Mouse (Mus musculus) lung, embryonic 15.5 days (tissue): ENCODE results near the gene Stn1. TPM values are rescaled to one million over a fixed set of nuclear protein-coding genes. Genes with fewer than 3 reads are reported as not detected.

Experiments used
- ATAC-seq: fragments of 200-750 bp; cut with Nextera tagmentation; 2 replicates; pipeline ENCODE4 v1.8.0; 2017; ENCODE audit warnings: moderate number of reproducible peaks, borderline replicate concordance; ENCODE audit not compliant: low FRiP score, low TSS enrichment; ENCODE audit errors: extremely low read depth
- H3K27ac ChIP-seq: fragments of 300-500 bp; sonication (generic); 2 replicates; pipeline ENCODE4 v1.5.1; 2015; ENCODE audit warnings: moderate library complexity, mild to moderate bottlenecking, inconsistent platforms
- H3K27me3 ChIP-seq: fragments of 300-500 bp; sonication (generic); 2 replicates; pipeline ENCODE4 v1.6.1; 2015; ENCODE audit warnings: inconsistent platforms
- H3K36me3 ChIP-seq: fragments of 300-500 bp; sonication (generic); 2 replicates; pipeline ENCODE4 v1.6.1; 2015; ENCODE audit warnings: inconsistent platforms
- H3K4me1 ChIP-seq: fragments of 300-500 bp; sonication (generic); 2 replicates; pipeline ENCODE4 v1.6.1; 2015; ENCODE audit warnings: inconsistent platforms
- H3K4me2 ChIP-seq: fragments of 300-500 bp; sonication (generic); 2 replicates; pipeline ENCODE4 v1.6.1; 2015; ENCODE audit warnings: inconsistent platforms, mild to moderate bottlenecking, moderate library complexity
- H3K4me3 ChIP-seq: fragments of 300-500 bp; sonication (generic); 2 replicates; pipeline ENCODE4 v1.5.1; 2015; ENCODE audit warnings: mild to moderate bottlenecking, inconsistent platforms
- H3K9ac ChIP-seq: fragments of 300-500 bp; sonication (generic); 2 replicates; pipeline ENCODE4 v1.6.1; 2015; ENCODE audit warnings: inconsistent platforms
- H3K9me3 ChIP-seq: fragments of 300-500 bp; sonication (generic); 2 replicates; pipeline ENCODE4 v1.6.1; 2016; ENCODE audit warnings: inconsistent platforms
- WGBS: fragments of 180-500 bp; shearing (Covaris S2); methylation state at CpG from one replicate; pipeline ENCODE4 v1.1.7; 2015; 5-methylcytosine and 5-hydroxymethylcytosine counted together
- polyA plus RNA-seq: library from polyadenylated mRNA; unstranded; fragments of >200 nt; fragmentation: Nextera tagmentation; extraction: Ambion mirVana; gene quantifications from 2 replicates; pipeline ENCODE4 v1.2.1, GENCODE M21; 2015

Stn1 gene
- polyA plus RNA-seq, 1 experiment from 2014 or later, result 55.9 TPM

DNA sequence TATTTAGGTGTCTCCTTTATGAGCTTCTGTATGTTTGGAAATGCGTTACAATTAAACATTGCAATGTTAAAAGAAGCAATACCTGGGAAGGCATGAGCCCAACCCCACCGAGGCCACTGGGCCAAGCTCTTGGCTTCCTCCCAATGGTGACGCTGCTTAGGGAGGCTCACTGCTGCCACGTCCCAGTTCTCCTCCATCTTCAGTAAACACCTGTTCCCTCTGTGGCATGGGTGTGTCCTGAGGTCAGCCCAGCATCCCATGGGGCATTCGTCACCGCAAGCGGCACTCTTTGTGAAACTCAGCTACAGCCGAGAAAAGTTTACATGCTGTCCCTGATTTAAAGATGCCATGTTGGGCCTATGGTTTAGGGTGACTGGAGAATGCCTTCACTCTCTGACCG lies 49.7 kb downstream of the Stn1 start:
- Histone ChIP-seq H3K4me2 (no peak overlapping the region), H3K9ac (no peak overlapping the region), H3K4me3 (no peak overlapping the region), H3K4me1 (peaks cover 7% of the 10 kb centered on the region; the same call in 1 of the 2 replicates), H3K27ac (no peak overlapping the region), H3K27me3 (no peaks in the 10 kb centered on the region), H3K36me3 (no peaks in the 10 kb centered on the region), H3K9me3 (no peaks in the 10 kb centered on the region)
- no peak for ATAC-seq
- 79% methylated on average over 9 of the region's 9 CpGs for WGBS

- 24% methylated on average over 9 of the region's 9 CpGs for WGBS
- ATAC-seq, result peak; percentile 67; the same call in 1 of the 2 replicates
- no peak overlapping the region for H3K4me3 ChIP-seq
- H3K9ac ChIP-seq, result no peak overlapping the region
- H3K9me3 ChIP-seq, result no peaks in the 10 kb centered on the region
- no peak overlapping the region for H3K27ac ChIP-seq
- H3K4me1 ChIP-seq, result peaks cover 7% of the 10 kb centered on the region; the same call in 1 of the 2 replicates
- no peaks in the 10 kb centered on the region for H3K27me3 ChIP-seq
- H3K36me3 ChIP-seq, result no peaks in the 10 kb centered on the region
- H3K4me2 ChIP-seq, result peak overlapping the region; percentile 14
These were observed 51.2 kb downstream of the Stn1 start for GRCm38 (mm10) chr19:47485997-47486566.

GRCm38 (mm10) chr19:47484110-47484509 lies 53.2 kb downstream of the Stn1 start:
- no peaks in the 10 kb centered on the region for H3K9me3 ChIP-seq
- no peak overlapping the region for H3K9ac ChIP-seq
- WGBS, result 77% methylated on average over 3 of the region's 3 CpGs
- no peak overlapping the region for H3K4me3 ChIP-seq
- H3K4me1 ChIP-seq, result peaks cover 7% of the 10 kb centered on the region; the same call in 1 of the 2 replicates
- no peaks in the 10 kb centered on the region for H3K27me3 ChIP-seq
- no peak overlapping the region for H3K27ac ChIP-seq
- no peak overlapping the region for H3K4me2 ChIP-seq
- H3K36me3 ChIP-seq, result no peaks in the 10 kb centered on the region
- no peak for ATAC-seq

DNA sequence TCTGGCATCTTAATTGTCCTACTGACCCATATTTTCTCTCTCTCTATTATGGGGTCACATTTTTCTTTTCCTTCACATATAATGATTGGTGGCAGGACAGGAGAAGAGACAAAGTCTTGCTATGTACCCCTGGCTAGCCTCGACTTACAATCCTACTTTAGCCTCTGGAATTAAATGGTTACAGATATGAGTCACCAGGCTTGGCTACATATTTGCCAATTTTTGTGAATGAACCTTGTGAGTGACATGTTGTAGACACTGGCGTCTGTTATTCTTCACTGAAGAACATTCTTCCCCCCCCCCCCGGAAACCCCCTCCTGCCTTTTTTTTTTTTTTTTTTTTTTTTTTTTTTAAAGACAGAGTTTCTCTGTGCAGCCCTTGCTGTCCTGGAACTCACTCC lies 54.0 kb downstream of the Stn1 start:
- H3K9me3 ChIP-seq, result no peaks in the 10 kb centered on the region
- H3K27ac ChIP-seq, result no peak overlapping the region
- no peak overlapping the region for H3K4me2 ChIP-seq
- no peak for ATAC-seq
- WGBS, result 46% methylated on average over 3 of the region's 3 CpGs
- H3K4me3 ChIP-seq, result no peak overlapping the region
- peaks cover 7% of the 10 kb centered on the region; the same call in 1 of the 2 replicates for H3K4me1 ChIP-seq
- no peaks in the 10 kb centered on the region for H3K27me3 ChIP-seq
- H3K9ac ChIP-seq, result no peak overlapping the region
- H3K36me3 ChIP-seq, result no peaks in the 10 kb centered on the region

- no peaks in the 10 kb centered on the region for H3K36me3 ChIP-seq
- H3K9ac ChIP-seq, result no peak overlapping the region
- no peaks in the 10 kb centered on the region for H3K27me3 ChIP-seq
- H3K9me3 ChIP-seq, result no peaks in the 10 kb centered on the region
- ATAC-seq, result no peak
- 60% methylated on average over 3 of the region's 3 CpGs for WGBS
- 0 out of 2 replicates have a peak, but pooled peaks cover 6% of the 10 kb centered on the region for H3K4me1 ChIP-seq
- H3K4me3 ChIP-seq, result no peak overlapping the region
- H3K27ac ChIP-seq, result no peak overlapping the region
- no peak overlapping the region for H3K4me2 ChIP-seq
These were observed 63.9 kb downstream of the Stn1 start for GRCm38 (mm10) chr19:47473453-47473852.

DNA sequence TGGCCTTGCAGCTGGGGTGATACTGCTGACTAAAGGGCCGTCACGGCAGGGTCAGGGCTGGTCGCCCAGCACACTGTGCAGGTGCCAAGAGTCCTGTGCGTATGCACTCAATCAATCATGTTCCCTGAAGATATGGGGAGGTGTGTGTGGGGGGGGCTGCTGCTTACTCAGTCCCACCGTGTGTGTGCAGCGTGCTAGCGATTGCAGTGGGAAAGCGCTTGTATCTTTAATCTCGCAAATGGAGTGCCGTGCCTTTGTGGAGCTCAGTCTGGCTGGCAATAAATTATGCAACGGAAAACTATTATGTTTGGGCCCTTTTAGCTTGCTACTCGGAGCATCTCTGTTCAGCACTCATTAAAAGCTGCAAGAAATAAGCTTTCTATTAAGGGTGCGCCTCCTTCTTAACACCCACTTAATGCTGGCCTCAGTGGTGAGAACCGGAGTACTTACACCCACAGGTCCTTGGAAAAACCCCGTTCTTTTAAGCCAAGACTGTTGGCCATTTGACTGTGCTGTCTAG lies 64.4 kb downstream of the Stn1 start:
- H3K9me3 ChIP-seq, result no peaks in the 10 kb centered on the region
- H3K4me2 ChIP-seq, result no peak overlapping the region
- H3K4me1 ChIP-seq, result 0 out of 2 replicates have a peak, but pooled peaks cover 6% of the 10 kb centered on the region
- ATAC-seq, result peak; percentile 39; the same call in 1 of the 2 replicates
- no peaks in the 10 kb centered on the region for H3K27me3 ChIP-seq
- H3K9ac ChIP-seq, result no peak overlapping the region
- no peak overlapping the region for H3K27ac ChIP-seq
- no peak overlapping the region for H3K4me3 ChIP-seq
- WGBS, result 40% methylated on average over 15 of the region's 15 CpGs
- no peaks in the 10 kb centered on the region for H3K36me3 ChIP-seq

GRCm38 (mm10) chr19:47471808-47472207 lies 65.5 kb downstream of the Stn1 start:
- H3K27me3 ChIP-seq, result no peaks in the 10 kb centered on the region
- H3K36me3 ChIP-seq, result no peaks in the 10 kb centered on the region
- WGBS, result 61% methylated on average over 4 of the region's 4 CpGs
- no peak for ATAC-seq
- no peak overlapping the region for H3K9ac ChIP-seq
- no peaks in the 10 kb centered on the region for H3K9me3 ChIP-seq
- H3K27ac ChIP-seq, result no peak overlapping the region
- no peak overlapping the region for H3K4me2 ChIP-seq
- 0 out of 2 replicates have a peak, but pooled peaks cover 6% of the 10 kb centered on the region for H3K4me1 ChIP-seq
- H3K4me3 ChIP-seq, result no peak overlapping the region

GRCm38 (mm10) chr19:47468750-47469149 lies 68.6 kb downstream of the Stn1 start:
- no peak overlapping the region for H3K4me3 ChIP-seq
- H3K4me1 ChIP-seq, result peaks cover 13% of the 10 kb centered on the region; the same call in 1 of the 2 replicates
- H3K4me2 ChIP-seq, result no peak overlapping the region
- H3K9ac ChIP-seq, result no peak overlapping the region
- no peak for ATAC-seq
- no peak overlapping the region for H3K27ac ChIP-seq
- H3K36me3 ChIP-seq, result no peaks in the 10 kb centered on the region
- 45% methylated on average over 3 of the region's 3 CpGs for WGBS
- no peaks in the 10 kb centered on the region for H3K9me3 ChIP-seq
- no peaks in the 10 kb centered on the region for H3K27me3 ChIP-seq

- Histone ChIP-seq H3K9me3 (no peaks in the 10 kb centered on the region), H3K36me3 (no peaks in the 10 kb centered on the region), H3K4me1 (peaks cover 18% of the 10 kb centered on the region), H3K27me3 (no peaks in the 10 kb centered on the region), H3K9ac (no peak overlapping the region), H3K4me3 (no peak overlapping the region), H3K4me2 (no peak overlapping the region), H3K27ac (no peak overlapping the region)
- ATAC-seq, result no peak
- 66% methylated on average over 8 of the region's 8 CpGs for WGBS
These were observed 70.5 kb downstream of the Stn1 start for GRCm38 (mm10) chr19:47466775-47467174.

DNA sequence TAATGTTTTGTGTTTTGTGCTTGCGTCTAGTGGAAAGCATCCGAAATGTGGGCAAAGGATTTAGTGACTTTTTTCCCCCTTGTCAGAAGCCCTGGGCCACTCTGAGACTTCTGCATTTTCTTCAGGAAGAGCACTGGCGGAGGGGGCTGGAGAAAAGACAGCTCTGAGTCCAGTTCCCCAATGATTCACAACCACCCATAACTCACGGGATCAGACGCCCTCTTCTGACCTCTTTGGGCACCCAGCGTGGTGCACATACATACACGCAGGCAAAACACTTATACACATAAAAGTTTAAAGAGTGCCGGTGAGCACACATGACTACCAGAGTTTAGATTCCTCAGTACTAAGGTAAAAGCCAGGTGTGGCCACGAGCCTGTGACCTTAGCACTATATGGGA lies 71.8 kb downstream of the Stn1 start:
- 56% methylated on average over 9 of the region's 9 CpGs for WGBS
- peaks cover 31% of the 10 kb centered on the region for H3K4me1 ChIP-seq
- no peak overlapping the region for H3K4me2 ChIP-seq
- no peaks in the 10 kb centered on the region for H3K36me3 ChIP-seq
- H3K4me3 ChIP-seq, result no peak overlapping the region
- H3K27ac ChIP-seq, result no peak overlapping the region
- H3K9ac ChIP-seq, result no peak overlapping the region
- no peaks in the 10 kb centered on the region for H3K27me3 ChIP-seq
- H3K9me3 ChIP-seq, result no peaks in the 10 kb centered on the region
- ATAC-seq, result no peak

GRCm38 (mm10) chr19:47464304-47465241 lies 72.7 kb downstream of the Stn1 start, which contains the start of gene Sh3pxd2a:
TSS of gene Sh3pxd2a (minus strand) at chr19:47464401.
- Histone ChIP-seq H3K9ac (peak within 1 kb of the TSS; percentile 77), H3K27me3 (no peaks in the 10 kb centered on the region), H3K4me3 (peak within 1 kb of the TSS; percentile 72), H3K36me3 (no peaks in the 10 kb centered on the region), H3K27ac (peak within 1 kb of the TSS; percentile 84), H3K4me2 (peak within 1 kb of the TSS; percentile 80), H3K9me3 (no peaks in the 10 kb centered on the region), H3K4me1 (peaks cover 37% of the 10 kb centered on the region)
- peak; percentile 93 for ATAC-seq
- WGBS, result 3% methylated on average over 48 of the region's 70 CpGs
